Mouse (Mus musculus): ENCODE measurements around the gene Ece1. TPM values are rescaled to one million over a fixed set of nuclear protein-coding genes. Genes with fewer than 3 reads are reported as not detected.

The Ece1 gene
- polyA plus RNA-seq, 1 experiment = 69.9 TPM

GRCm38 (mm10) chr4:137892713-137893242 lies 30.7 kb downstream of the Ece1 start:
- H3K36me3 ChIP-seq (ENCODE audit: control insufficient read depth, insufficient read depth) = no peaks in the 10 kb centered on the region
- H3K4me2 ChIP-seq (ENCODE audit: low read depth) = no peak overlapping the region
- TF ChIP-seq TCF3 (IDR thresholded peaks at IDR 0.05; ENCODE audit: insufficient read length, low read depth) = no peak
- no peak for TF ChIP-seq POLR2A (IDR thresholded peaks at IDR 0.05; ENCODE audit: insufficient read length, low read depth)
- no peak for TF ChIP-seq REST (IDR thresholded peaks at IDR 0.05; ENCODE audit: insufficient read depth, insufficient read length)
- TF ChIP-seq E2F4 (IDR thresholded peaks at IDR 0.05; ENCODE audit: insufficient read depth) = no peak
- no peak for TF ChIP-seq TCF12 (IDR thresholded peaks at IDR 0.05; ENCODE audit: insufficient read depth, poor library complexity, severe bottlenecking)
- no peak for TF ChIP-seq POLR2AphosphoS2 (IDR thresholded peaks at IDR 0.05; ENCODE audit: insufficient read length, low read depth)
- TF ChIP-seq MYOG (IDR thresholded peaks at IDR 0.05; ENCODE audit: control insufficient read depth in 1 of 3, insufficient read depth in 1 of 3, insufficient read length in 2 of 3, low read depth in 2 of 3) = no peak
- TF ChIP-seq MYOD1 (IDR thresholded peaks at IDR 0.05; ENCODE audit: control insufficient read depth in 1 of 3, insufficient read length in 2 of 3, low read depth in 2 of 3) = no peak
- TF ChIP-seq CEBPB (IDR thresholded peaks at IDR 0.05; ENCODE audit: insufficient read depth, poor library complexity, severe bottlenecking) = no peak
- no peak for TF ChIP-seq SRF (IDR thresholded peaks at IDR 0.05; ENCODE audit: control insufficient read depth, insufficient read length, low read depth)
- TF ChIP-seq MAX (IDR thresholded peaks at IDR 0.05; ENCODE audit: low read depth) = no peak
- TF ChIP-seq USF1 (IDR thresholded peaks at IDR 0.05; ENCODE audit: low read depth) = no peak
- peaks cover 10% of the 10 kb centered on the region for H3K79me2 ChIP-seq (ENCODE audit: control insufficient read depth, insufficient read depth)
- H3K4me3 ChIP-seq = no peak overlapping the region
- H3K27me3 ChIP-seq (ENCODE audit: control insufficient read depth, insufficient read depth, insufficient read length) = no peaks in the 10 kb centered on the region
- no peak overlapping the region for H3ac ChIP-seq (ENCODE audit: control insufficient read depth, insufficient read length)

- Histone ChIP-seq H3K79me2 (ENCODE audit: control insufficient read depth, insufficient read depth) (no peaks in the 10 kb centered on the region), H3K36me3 (ENCODE audit: control insufficient read depth, insufficient read depth) (no peaks in the 10 kb centered on the region), H3K4me2 (ENCODE audit: low read depth) (peak overlapping the region; percentile 62), H3K27me3 (ENCODE audit: control insufficient read depth, insufficient read depth, insufficient read length) (no peaks in the 10 kb centered on the region), H3K4me3 (no peak overlapping the region), H3ac (ENCODE audit: control insufficient read depth, insufficient read length) (no peak overlapping the region)
- peak in 2 of 3 experiments; percentile 25 to 43 for TF ChIP-seq MYOD1 (IDR thresholded peaks at IDR 0.05; ENCODE audit: control insufficient read depth in 1 of 3, insufficient read length in 2 of 3, low read depth in 2 of 3)
- TF ChIP-seq MYOG (IDR thresholded peaks at IDR 0.05; ENCODE audit: control insufficient read depth in 1 of 3, insufficient read depth in 1 of 3, insufficient read length in 2 of 3, low read depth in 2 of 3) = peak in 2 of 3 experiments; percentile 15 to 43
- no peak for TF ChIP-seq MAX (IDR thresholded peaks at IDR 0.05; ENCODE audit: low read depth)
- TF ChIP-seq TCF12 (IDR thresholded peaks at IDR 0.05; ENCODE audit: insufficient read depth, poor library complexity, severe bottlenecking) = no peak
- TF ChIP-seq CEBPB (IDR thresholded peaks at IDR 0.05; ENCODE audit: insufficient read depth, poor library complexity, severe bottlenecking) = no peak
- TF ChIP-seq USF1 (IDR thresholded peaks at IDR 0.05; ENCODE audit: low read depth) = peak; percentile 10
- no peak for TF ChIP-seq REST (IDR thresholded peaks at IDR 0.05; ENCODE audit: insufficient read depth, insufficient read length)
- no peak for TF ChIP-seq POLR2A (IDR thresholded peaks at IDR 0.05; ENCODE audit: insufficient read length, low read depth)
- TF ChIP-seq E2F4 (IDR thresholded peaks at IDR 0.05; ENCODE audit: insufficient read depth) = no peak
- no peak for TF ChIP-seq SRF (IDR thresholded peaks at IDR 0.05; ENCODE audit: control insufficient read depth, insufficient read length, low read depth)
- no peak for TF ChIP-seq TCF3 (IDR thresholded peaks at IDR 0.05; ENCODE audit: insufficient read length, low read depth)
- TF ChIP-seq POLR2AphosphoS2 (IDR thresholded peaks at IDR 0.05; ENCODE audit: insufficient read length, low read depth) = no peak
Measured at GRCm38 (mm10) chr4:137896612-137897297, 34.7 kb downstream of the Ece1 start.

- Histone ChIP-seq H3K4me2 (ENCODE audit: low read depth) (peak overlapping the region; percentile 62), H3K4me3 (no peak overlapping the region)
Measured at GRCm38 (mm10) chr4:137897298-137897612, 35.2 kb downstream of the Ece1 start.

GRCm38 (mm10) chr4:137898490-137898889 lies 36.5 kb downstream of the Ece1 start:
- no peak overlapping the region for H3ac ChIP-seq (ENCODE audit: control insufficient read depth, insufficient read length)

More at GRCm38 (mm10) chr4:137897298-137897612, 35.2 kb downstream of the Ece1 start:
- TF ChIP-seq USF1 (IDR thresholded peaks at IDR 0.05; ENCODE audit: low read depth) = no peak
- no peak for TF ChIP-seq POLR2A (IDR thresholded peaks at IDR 0.05; ENCODE audit: insufficient read length, low read depth)
- no peak for TF ChIP-seq REST (IDR thresholded peaks at IDR 0.05; ENCODE audit: insufficient read depth, insufficient read length)
- TF ChIP-seq E2F4 (IDR thresholded peaks at IDR 0.05; ENCODE audit: insufficient read depth) = no peak
- TF ChIP-seq MYOG (IDR thresholded peaks at IDR 0.05; ENCODE audit: control insufficient read depth in 1 of 3, insufficient read depth in 1 of 3, insufficient read length in 2 of 3, low read depth in 2 of 3) = peak in 1 of 3 experiments; percentile 34
- no peak for TF ChIP-seq SRF (IDR thresholded peaks at IDR 0.05; ENCODE audit: control insufficient read depth, insufficient read length, low read depth)
- no peak overlapping the region for H3ac ChIP-seq (ENCODE audit: control insufficient read depth, insufficient read length)
- no peaks in the 10 kb centered on the region for H3K27me3 ChIP-seq (ENCODE audit: control insufficient read depth, insufficient read depth, insufficient read length)
- H3K79me2 ChIP-seq (ENCODE audit: control insufficient read depth, insufficient read depth) = no peaks in the 10 kb centered on the region
- H3K36me3 ChIP-seq (ENCODE audit: control insufficient read depth, insufficient read depth) = no peaks in the 10 kb centered on the region

More at GRCm38 (mm10) chr4:137898490-137898889, 36.5 kb downstream of the Ece1 start:
- TF ChIP-seq MYOG (IDR thresholded peaks at IDR 0.05; ENCODE audit: control insufficient read depth in 1 of 3, insufficient read depth in 1 of 3, insufficient read length in 2 of 3, low read depth in 2 of 3) = peak in 1 of 3 experiments; percentile 69
- no peak for TF ChIP-seq E2F4 (IDR thresholded peaks at IDR 0.05; ENCODE audit: insufficient read depth)
- no peak for TF ChIP-seq TCF12 (IDR thresholded peaks at IDR 0.05; ENCODE audit: insufficient read depth, poor library complexity, severe bottlenecking)
- TF ChIP-seq REST (IDR thresholded peaks at IDR 0.05; ENCODE audit: insufficient read depth, insufficient read length) = no peak
- no peak for TF ChIP-seq CEBPB (IDR thresholded peaks at IDR 0.05; ENCODE audit: insufficient read depth, poor library complexity, severe bottlenecking)
- no peak for TF ChIP-seq TCF3 (IDR thresholded peaks at IDR 0.05; ENCODE audit: insufficient read length, low read depth)
- peak in 2 of 3 experiments; percentile 65 to 72 for TF ChIP-seq MYOD1 (IDR thresholded peaks at IDR 0.05; ENCODE audit: control insufficient read depth in 1 of 3, insufficient read length in 2 of 3, low read depth in 2 of 3)
- TF ChIP-seq POLR2AphosphoS2 (IDR thresholded peaks at IDR 0.05; ENCODE audit: insufficient read length, low read depth) = no peak
- TF ChIP-seq SRF (IDR thresholded peaks at IDR 0.05; ENCODE audit: control insufficient read depth, insufficient read length, low read depth) = no peak
- TF ChIP-seq USF1 (IDR thresholded peaks at IDR 0.05; ENCODE audit: low read depth) = no peak
- no peak for TF ChIP-seq POLR2A (IDR thresholded peaks at IDR 0.05; ENCODE audit: insufficient read length, low read depth)
- TF ChIP-seq MAX (IDR thresholded peaks at IDR 0.05; ENCODE audit: low read depth) = no peak
- H3K79me2 ChIP-seq (ENCODE audit: control insufficient read depth, insufficient read depth) = no peaks in the 10 kb centered on the region
- no peaks in the 10 kb centered on the region for H3K36me3 ChIP-seq (ENCODE audit: control insufficient read depth, insufficient read depth)
- no peak overlapping the region for H3K4me3 ChIP-seq
- H3K4me2 ChIP-seq (ENCODE audit: low read depth) = peak overlapping the region; percentile 12
- H3K27me3 ChIP-seq (ENCODE audit: control insufficient read depth, insufficient read depth, insufficient read length) = no peaks in the 10 kb centered on the region

Measured in myocyte (in vitro differentiated cells).